ENCODE assay signal across 8 mouse cellular contexts in the genomic region with DNA sequence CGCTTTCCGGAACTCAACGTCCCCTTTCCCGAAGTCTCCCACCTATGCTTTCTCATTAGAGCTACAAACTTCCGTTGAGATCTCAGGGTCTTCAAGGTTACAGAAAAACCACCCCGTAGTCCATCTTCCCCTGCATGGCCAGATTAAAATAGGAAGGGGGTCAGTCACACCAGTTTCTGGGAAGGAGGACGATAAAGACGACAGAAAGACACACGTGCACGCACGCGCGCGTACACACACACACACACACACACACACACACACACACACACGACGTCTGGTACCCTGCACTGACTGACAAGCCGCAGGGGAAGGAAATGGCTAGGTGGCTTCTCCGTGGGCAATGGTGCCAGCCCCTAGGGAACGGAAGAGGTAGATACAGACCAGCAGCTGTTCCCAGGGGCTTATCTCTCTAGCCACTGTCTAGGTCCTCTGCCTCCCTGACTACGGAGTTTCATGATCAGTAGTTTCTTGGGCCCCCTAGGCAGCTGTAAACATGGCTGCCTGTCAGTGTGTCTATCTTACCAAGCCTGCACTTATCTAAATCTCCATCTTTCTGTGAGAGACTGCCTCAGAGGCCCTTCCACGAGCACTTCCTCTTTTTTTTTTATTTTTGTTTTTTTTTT. TPM values are rescaled to one million over a fixed set of nuclear protein-coding genes. Genes with fewer than 3 reads are reported as not detected.
DNase-seq lines count a peak whose midpoint lies in the region; ATAC-seq and TF ChIP-seq lines count a peak whose summit lies in the region.

No protein-coding gene starts in this region.

- peak overlapping the region; percentile 54 for H3K9ac ChIP-seq in lung, embryonic 14.5 days
- H3K9ac ChIP-seq in limb, embryonic 15.5 days = no peak overlapping the region
- no peak overlapping the region for H3K9ac ChIP-seq in neural tube, embryonic 12.5 days

- WGBS in lung, embryonic 14.5 days = 7% methylated on average over 21 of the region's 21 CpGs
- WGBS in limb, embryonic 15.5 days = 14% methylated on average over 21 of the region's 21 CpGs
- 23% methylated on average over 20 of the region's 21 CpGs for WGBS in neural tube, embryonic 12.5 days

- no peaks in the 10 kb centered on the region for H3K9me3 ChIP-seq in lung, embryonic 14.5 days (ENCODE audit: low read depth, low read length)
- H3K9me3 ChIP-seq in limb, embryonic 15.5 days = no peaks in the 10 kb centered on the region
- no peaks in the 10 kb centered on the region for H3K9me3 ChIP-seq in neural tube, embryonic 12.5 days

- no peak for TF ChIP-seq CTCF in lung, embryonic 14.5 days (IDR thresholded peaks at IDR 0.05; ENCODE audit: low read depth)

- peak overlapping the region; percentile 41 for H3K4me3 ChIP-seq in lung, embryonic 14.5 days (ENCODE audit: low read depth, low read length)
- peak overlapping the region; percentile 51 for H3K4me3 ChIP-seq in limb, embryonic 15.5 days
- H3K4me3 ChIP-seq in neural tube, embryonic 12.5 days = peak overlapping the region; percentile 37; the same call in 1 of the 2 replicates

- H3K27ac ChIP-seq in lung, embryonic 14.5 days (ENCODE audit: low read depth) = no peak overlapping the region
- peak overlapping the region; percentile 57; the same call in 1 of the 2 replicates for H3K27ac ChIP-seq in limb, embryonic 15.5 days
- H3K27ac ChIP-seq in neural tube, embryonic 12.5 days = no peak overlapping the region

- ATAC-seq in lung, embryonic 14.5 days (ENCODE audit: insufficient read depth) = no peak
- peak; percentile 73 for ATAC-seq in erythroid progenitor cell, adult 5-6 weeks (replicated peaks; ENCODE audit: low FRiP score, poor library complexity, severe bottlenecking)
- ATAC-seq in limb, embryonic 15.5 days (ENCODE audit: insufficient number of reproducible peaks, low FRiP score, low TSS enrichment, low read depth) = no peak
- no peak; the same call in 1 of the 2 replicates for ATAC-seq in neural tube, embryonic 12.5 days (ENCODE audit: low FRiP score, low read depth)

- DNase-seq in lung, embryonic 14.5 days = no peak
- DNase-seq in lung, postnatal 25 days (ENCODE audit: low spot score) = no peak
- no peak for DNase-seq in gastrocnemius, postnatal 25 days
- DNase-seq in yolk sac, embryonic 10.5 days (ENCODE audit: low spot score) = no peak
- DNase-seq in ovary, postnatal 14 days (ENCODE audit: low spot score) = no peak

- H3K27me3 ChIP-seq in lung, embryonic 14.5 days (ENCODE audit: insufficient read depth, low read length) = peaks cover 15% of the 10 kb centered on the region; the same call in 1 of the 2 replicates
- peaks cover 9% of the 10 kb centered on the region for H3K27me3 ChIP-seq in limb, embryonic 15.5 days
- peaks cover 23% of the 10 kb centered on the region for H3K27me3 ChIP-seq in neural tube, embryonic 12.5 days (replicated peaks)

- H3K4me2 ChIP-seq in lung, embryonic 14.5 days = peak overlapping the region; percentile 88
- H3K4me2 ChIP-seq in limb, embryonic 15.5 days = peak overlapping the region; percentile 95
- H3K4me2 ChIP-seq in neural tube, embryonic 12.5 days (replicated peaks) = peak overlapping the region; percentile 77

- H3K4me1 ChIP-seq in lung, embryonic 14.5 days (ENCODE audit: insufficient read depth) = no peaks in the 10 kb centered on the region
- peaks cover 16% of the 10 kb centered on the region for H3K4me1 ChIP-seq in limb, embryonic 15.5 days
- H3K4me1 ChIP-seq in neural tube, embryonic 12.5 days = peaks cover 12% of the 10 kb centered on the region

- no peaks in the 10 kb centered on the region for H3K36me3 ChIP-seq in lung, embryonic 14.5 days (ENCODE audit: insufficient read depth)
- H3K36me3 ChIP-seq in limb, embryonic 15.5 days = no peaks in the 10 kb centered on the region
- H3K36me3 ChIP-seq in neural tube, embryonic 12.5 days = no peaks in the 10 kb centered on the region

RNA-seq across cellular contexts. Expression of gene Itgb7, which starts 6.6 kb away (rescaled TPM):
- polyA plus RNA-seq in lung, embryonic 14.5 days (2014; fragmentation: Nextera tagmentation; extraction: Ambion mirVana) = 1.4 and 2.6 TPM in 2 replicates
- 26.0 and 32.1 TPM in 2 replicates for total RNA-seq in erythroid progenitor cell, adult 5-6 weeks (2015; ENCODE audit: low replicate concordance)
- total RNA-seq in erythroid progenitor cell, adult 5-6 weeks (2017; ENCODE audit: low replicate concordance) = 21.8 and 32.8 TPM in 2 replicates
- polyA plus RNA-seq in limb, embryonic 15.5 days (2015; fragmentation: Nextera tagmentation; extraction: Ambion mirVana) = 6.3 and 6.6 TPM in 2 replicates
- 0.29 and 0.79 TPM in 2 replicates for polyA plus RNA-seq in neural tube, embryonic 12.5 days (2016; fragmentation: Nextera tagmentation; extraction: Ambion mirVana)
- total RNA-seq in gastrocnemius, postnatal 25 days (2021) = 1 to 10 TPM in 1 of 2 experiments, under 1 TPM in 1; 0.41 to 1.2 TPM

RNA-seq across cellular contexts. Expression of gene Csad, which starts 20.6 kb away (rescaled TPM):
- 59.1 and 68.1 TPM in 2 replicates for polyA plus RNA-seq in lung, embryonic 14.5 days (2014; fragmentation: Nextera tagmentation; extraction: Ambion mirVana)
- total RNA-seq in erythroid progenitor cell, adult 5-6 weeks (2015; ENCODE audit: low replicate concordance) = 8.3 and 23.9 TPM in 2 replicates
- total RNA-seq in erythroid progenitor cell, adult 5-6 weeks (2017; ENCODE audit: low replicate concordance) = 6.3 and 27.2 TPM in 2 replicates
- 80.3 and 81.8 TPM in 2 replicates for polyA plus RNA-seq in limb, embryonic 15.5 days (2015; fragmentation: Nextera tagmentation; extraction: Ambion mirVana)
- polyA plus RNA-seq in neural tube, embryonic 12.5 days (2016; fragmentation: Nextera tagmentation; extraction: Ambion mirVana) = 46.7 and 48.3 TPM in 2 replicates
- 10 to 100 TPM; 10.4 to 16.7 TPM for total RNA-seq in gastrocnemius, postnatal 25 days (2021)

RNA-seq across cellular contexts. Expression of gene Zfp740, which starts 22.1 kb away (rescaled TPM):
- polyA plus RNA-seq in lung, embryonic 14.5 days (2014; fragmentation: Nextera tagmentation; extraction: Ambion mirVana) = 60.4 and 64.1 TPM in 2 replicates
- 25.2 and 33.5 TPM in 2 replicates for total RNA-seq in erythroid progenitor cell, adult 5-6 weeks (2015; ENCODE audit: low replicate concordance)
- 30.5 and 52.6 TPM in 2 replicates for total RNA-seq in erythroid progenitor cell, adult 5-6 weeks (2017; ENCODE audit: low replicate concordance)
- 51.9 and 59.9 TPM in 2 replicates for polyA plus RNA-seq in limb, embryonic 15.5 days (2015; fragmentation: Nextera tagmentation; extraction: Ambion mirVana)
- 98.3 and 105 TPM in 2 replicates for polyA plus RNA-seq in neural tube, embryonic 12.5 days (2016; fragmentation: Nextera tagmentation; extraction: Ambion mirVana)
- 10 to 100 TPM; 25.5 to 25.6 TPM for total RNA-seq in gastrocnemius, postnatal 25 days (2021)

RNA-seq across cellular contexts. Expression of gene Rarg, which starts 32.2 kb away (rescaled TPM):
- 38.5 and 38.7 TPM in 2 replicates for polyA plus RNA-seq in lung, embryonic 14.5 days (2014; fragmentation: Nextera tagmentation; extraction: Ambion mirVana)
- 4.6 and 9.4 TPM in 2 replicates for total RNA-seq in erythroid progenitor cell, adult 5-6 weeks (2015; ENCODE audit: low replicate concordance)
- total RNA-seq in erythroid progenitor cell, adult 5-6 weeks (2017; ENCODE audit: low replicate concordance) = 2.6 and 3.6 TPM in 2 replicates
- polyA plus RNA-seq in limb, embryonic 15.5 days (2015; fragmentation: Nextera tagmentation; extraction: Ambion mirVana) = 120 and 128 TPM in 2 replicates
- 15.4 and 18.7 TPM in 2 replicates for polyA plus RNA-seq in neural tube, embryonic 12.5 days (2016; fragmentation: Nextera tagmentation; extraction: Ambion mirVana)
- 1 to 10 TPM; 9.3 to 9.8 TPM for total RNA-seq in gastrocnemius, postnatal 25 days (2021)

RNA-seq across cellular contexts. Expression of gene Gm9918, which starts 45.3 kb away (rescaled TPM):
- 0.38 and 0.82 TPM in 2 replicates for polyA plus RNA-seq in lung, embryonic 14.5 days (2014; fragmentation: Nextera tagmentation; extraction: Ambion mirVana)
- total RNA-seq in erythroid progenitor cell, adult 5-6 weeks (2015; ENCODE audit: low replicate concordance) = not detected in 2 replicates
- total RNA-seq in erythroid progenitor cell, adult 5-6 weeks (2017; ENCODE audit: low replicate concordance) = not detected in 2 replicates
- polyA plus RNA-seq in limb, embryonic 15.5 days (2015; fragmentation: Nextera tagmentation; extraction: Ambion mirVana) = 0.79 and 0.83 TPM in 2 replicates
- 0.09 and 0.23 TPM in 2 replicates for polyA plus RNA-seq in neural tube, embryonic 12.5 days (2016; fragmentation: Nextera tagmentation; extraction: Ambion mirVana)
- total RNA-seq in gastrocnemius, postnatal 25 days (2021) = not detected
